Comparison of ENCODE assay signal across 7 mouse cellular contexts in the genomic region with DNA sequence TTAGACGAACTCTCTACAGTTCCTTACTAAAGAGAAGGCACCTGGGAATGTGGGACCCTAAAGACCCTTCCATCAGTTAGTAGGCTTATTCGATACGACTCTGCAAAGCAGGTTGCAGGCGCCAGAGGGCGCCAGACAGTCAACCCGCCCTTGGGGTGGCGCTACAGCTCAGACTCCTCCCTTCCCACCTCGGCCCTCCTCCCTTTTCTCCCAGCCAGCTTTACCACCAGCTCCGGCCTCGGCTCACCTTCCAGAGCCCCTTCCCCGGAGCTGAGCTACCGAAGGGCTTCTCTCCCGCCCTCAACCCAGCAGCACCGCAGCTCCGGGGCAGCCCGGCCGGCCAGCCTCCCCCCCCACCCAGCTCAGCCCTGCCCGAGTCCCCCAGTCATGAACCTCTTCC. TPM values are rescaled to one million over a fixed set of nuclear protein-coding genes. Genes with fewer than 3 reads are reported as not detected.
DNase-seq lines count a peak whose midpoint lies in the region; ATAC-seq lines count a peak whose summit lies in the region.

A gene (plus strand): TSS at position 149 of the 400 bp plus-strand sequence.

- H3K4me3 ChIP-seq in embryonic facial prominence, embryonic 11.5 days (ENCODE audit: low read depth, low read length) = peak within 1 kb of the TSS; percentile 85
- H3K4me3 ChIP-seq in limb, embryonic 11.5 days (ENCODE audit: low read depth, low read length) = peak within 1 kb of the TSS; percentile 76
- peak within 1 kb of the TSS; percentile 64 for H3K4me3 ChIP-seq in midbrain, embryonic 14.5 days (replicated peaks; ENCODE audit: low read depth, low read length)

- peak within 1 kb of the TSS; percentile 89 for H3K27ac ChIP-seq in embryonic facial prominence, embryonic 11.5 days (replicated peaks; ENCODE audit: low read depth, low read length)
- peak within 1 kb of the TSS; percentile 78 for H3K27ac ChIP-seq in limb, embryonic 11.5 days (replicated peaks; ENCODE audit: low read depth, low read length)
- H3K27ac ChIP-seq in midbrain, embryonic 14.5 days (replicated peaks; ENCODE audit: low read depth, low read length) = peak within 1 kb of the TSS; percentile 85

- H3K4me1 ChIP-seq in embryonic facial prominence, embryonic 11.5 days (ENCODE audit: control insufficient read depth, insufficient read depth, low read length) = peaks cover 11% of the 10 kb centered on the region
- peaks cover 28% of the 10 kb centered on the region for H3K4me1 ChIP-seq in limb, embryonic 11.5 days (ENCODE audit: control insufficient read depth, insufficient read depth, low read length)
- H3K4me1 ChIP-seq in midbrain, embryonic 14.5 days (ENCODE audit: control insufficient read depth, insufficient read depth, low read length) = peaks cover 47% of the 10 kb centered on the region

- DNase-seq in adrenal gland, postnatal 14 days = peak; percentile 93
- DNase-seq in embryonic facial prominence, embryonic 11.5 days (ENCODE audit: low spot score) = peak; percentile 96
- DNase-seq in heart, adult 11 months = peak; percentile 99
- peak; percentile 92 for DNase-seq in kidney, adult 18-20 months
- peak; percentile 95 for DNase-seq in limb, embryonic 11.5 days (ENCODE audit: low spot score)
- peak; percentile 96 for DNase-seq in midbrain, embryonic 14.5 days
- DNase-seq in spleen, adult 18-20 months = peak; percentile 79 to 91

- peak within 1 kb of the TSS; percentile 92 for H3K9ac ChIP-seq in embryonic facial prominence, embryonic 11.5 days (replicated peaks; ENCODE audit: low read length)
- peak within 1 kb of the TSS; percentile 85 for H3K9ac ChIP-seq in limb, embryonic 11.5 days (ENCODE audit: low read length)
- peak within 1 kb of the TSS; percentile 91 for H3K9ac ChIP-seq in midbrain, embryonic 14.5 days (replicated peaks; ENCODE audit: low read length)

- WGBS in embryonic facial prominence, embryonic 11.5 days = 1% methylated on average over 18 of the region's 18 CpGs
- WGBS in limb, embryonic 11.5 days = under 1% methylated on average over 15 of the region's 18 CpGs
- under 1% methylated on average over 18 of the region's 18 CpGs for WGBS in midbrain, embryonic 14.5 days

- peaks cover 31% of the 10 kb centered on the region for H3K27me3 ChIP-seq in embryonic facial prominence, embryonic 11.5 days (ENCODE audit: control insufficient read depth, insufficient read depth, low read length)
- H3K27me3 ChIP-seq in limb, embryonic 11.5 days (ENCODE audit: control insufficient read depth, insufficient read depth, low read length) = peaks cover 41% of the 10 kb centered on the region
- H3K27me3 ChIP-seq in midbrain, embryonic 14.5 days (ENCODE audit: control insufficient read depth, insufficient read depth, low read length) = no peaks in the 10 kb centered on the region

- peak; percentile 26 for ATAC-seq in embryonic facial prominence, embryonic 11.5 days (replicated peaks; ENCODE audit: insufficient number of reproducible peaks, low FRiP score, low TSS enrichment, low read depth)
- ATAC-seq in limb, embryonic 11.5 days (ENCODE audit: insufficient number of reproducible peaks, low FRiP score, low TSS enrichment, low read depth) = peak; percentile 77
- peak; percentile 67 for ATAC-seq in midbrain, embryonic 14.5 days (ENCODE audit: low FRiP score, low TSS enrichment)

- no peaks in the 10 kb centered on the region for H3K9me3 ChIP-seq in embryonic facial prominence, embryonic 11.5 days (replicated peaks; ENCODE audit: control insufficient read depth, low read length)
- no peaks in the 10 kb centered on the region for H3K9me3 ChIP-seq in limb, embryonic 11.5 days (ENCODE audit: control insufficient read depth, low read length)
- no peaks in the 10 kb centered on the region for H3K9me3 ChIP-seq in midbrain, embryonic 14.5 days (ENCODE audit: control insufficient read depth, low read length)

- H3K4me2 ChIP-seq in embryonic facial prominence, embryonic 11.5 days (ENCODE audit: low read depth, low read length) = peak within 1 kb of the TSS; percentile 91
- peak within 1 kb of the TSS; percentile 83 for H3K4me2 ChIP-seq in limb, embryonic 11.5 days (ENCODE audit: low read depth, severe bottlenecking)
- peak within 1 kb of the TSS; percentile 63 for H3K4me2 ChIP-seq in midbrain, embryonic 14.5 days (ENCODE audit: low read length)

- H3K36me3 ChIP-seq in embryonic facial prominence, embryonic 11.5 days (replicated peaks; ENCODE audit: control insufficient read depth, insufficient read depth, low read depth, low read length) = peaks cover 5% of the 10 kb centered on the region; the same call in 1 of the 2 replicates
- H3K36me3 ChIP-seq in limb, embryonic 11.5 days (ENCODE audit: control insufficient read depth, insufficient read depth, low read length) = peaks cover 8% of the 10 kb centered on the region
- H3K36me3 ChIP-seq in midbrain, embryonic 14.5 days (ENCODE audit: control insufficient read depth, insufficient read depth, low read length) = peaks cover 31% of the 10 kb centered on the region

RNA-seq across cellular contexts. Expression of the gene that starts here (rescaled TPM):
- 123 and 135 TPM in 2 replicates for total RNA-seq in adrenal gland, postnatal 14 days (2021)
- polyA plus RNA-seq in embryonic facial prominence, embryonic 11.5 days (2014; fragmentation: Nextera tagmentation; extraction: Ambion mirVana) = 85.2 and 85.7 TPM in 2 replicates
- polyA plus RNA-seq in limb, embryonic 11.5 days (2014; fragmentation: Nextera tagmentation; extraction: Ambion mirVana) = 72.7 and 97.1 TPM in 2 replicates
- polyA plus RNA-seq in midbrain, embryonic 14.5 days (2014; fragmentation: Nextera tagmentation; extraction: Ambion mirVana) = 99.1 and 126 TPM in 2 replicates

Comparison
In these comparisons a context has a peak if more than half of its experiments do, and no peak if none do; other contexts are left out.
1. Peak in every context shown above with its lines: DNase-seq, ATAC-seq, H3K4me3 ChIP-seq and H3K27ac ChIP-seq.
2. ATAC-seq: peak in every context shown above with its lines; median percentile 77 in limb, embryonic 11.5 days; 67 in midbrain, embryonic 14.5 days; 26 in embryonic facial prominence, embryonic 11.5 days.